Mouse (Mus musculus) CD8-positive naive resting alpha-beta T cell, adult 2 months (primary cell): ENCODE data around the gene Ank2.

Source experiments
- DNase-seq, 2 experiments: peaks; one replicate each; pipeline ENCODE4 v3.0.0; 2022; ENCODE audit warnings: low read depth in 2 of 2, low spot score in 2 of 2

The Ank2 gene

GRCm38 (mm10) chr3:126986687-126987086 is 512.5 kb downstream of the Ank2 start:
- DNase-seq, result no peak

GRCm38 (mm10) chr3:126982814-126983213 is 516.3 kb downstream of the Ank2 start:
- DNase-seq, result no peak

- no peak for DNase-seq
Observed at GRCm38 (mm10) chr3:126981163-126981562, 518.0 kb downstream of the Ank2 start.

- no peak for DNase-seq
Observed at GRCm38 (mm10) chr3:126979635-126980034, 519.5 kb downstream of the Ank2 start.

- no peak for DNase-seq
Observed at GRCm38 (mm10) chr3:126978768-126979410, 520.3 kb downstream of the Ank2 start.

GRCm38 (mm10) chr3:126977399-126977798 is 521.8 kb downstream of the Ank2 start:
- no peak for DNase-seq

GRCm38 (mm10) chr3:126976793-126977192 is 522.4 kb downstream of the Ank2 start:
- no peak for DNase-seq

GRCm38 (mm10) chr3:126975409-126975808 is 523.7 kb downstream of the Ank2 start:
- no peak for DNase-seq

- DNase-seq, result no peak
Observed at GRCm38 (mm10) chr3:126973551-126973950, 525.6 kb downstream of the Ank2 start.

GRCm38 (mm10) chr3:126971531-126971930 is 527.6 kb downstream of the Ank2 start:
- DNase-seq, result no peak

GRCm38 (mm10) chr3:126968721-126969120 is 530.4 kb downstream of the Ank2 start:
- DNase-seq, result no peak

GRCm38 (mm10) chr3:126965767-126966166 is 533.4 kb downstream of the Ank2 start:
- no peak for DNase-seq

- DNase-seq, result no peak
Observed at GRCm38 (mm10) chr3:126962326-126962725, 536.8 kb downstream of the Ank2 start.

GRCm38 (mm10) chr3:126952698-126953097 is 546.5 kb downstream of the Ank2 start:
- no peak for DNase-seq

GRCm38 (mm10) chr3:126946591-126946990 is 552.6 kb downstream of the Ank2 start:
- DNase-seq, result no peak

GRCm38 (mm10) chr3:126944838-126945237 is 554.3 kb downstream of the Ank2 start:
- DNase-seq, result no peak

GRCm38 (mm10) chr3:126944081-126944480 is 555.1 kb downstream of the Ank2 start:
- DNase-seq, result no peak

GRCm38 (mm10) chr3:126940452-126940851 is 558.7 kb downstream of the Ank2 start:
- DNase-seq, result no peak

GRCm38 (mm10) chr3:126931884-126932506 is 567.2 kb downstream of the Ank2 start:
- no peak for DNase-seq

- DNase-seq, result no peak
Observed at GRCm38 (mm10) chr3:126923575-126924382, 575.4 kb downstream of the Ank2 start.

GRCm38 (mm10) chr3:126921941-126922340 is 577.2 kb downstream of the Ank2 start:
- DNase-seq, result no peak

- DNase-seq, result no peak
Observed at GRCm38 (mm10) chr3:126920296-126920695, 578.9 kb downstream of the Ank2 start.
